Mouse (Mus musculus) myocyte (in vitro differentiated cells): ENCODE results near the gene Myo1e. TPM values are rescaled to one million over a fixed set of nuclear protein-coding genes. Genes with fewer than 3 reads are reported as not detected.

Experiments used
- H3K27me3 ChIP-seq: one replicate; pipeline ENCODE4 v1.6.1; 2011; ENCODE audit not compliant: control insufficient read depth, insufficient read depth, insufficient read length
- H3K36me3 ChIP-seq: one replicate; pipeline ENCODE4 v1.6.1; 2011; ENCODE audit not compliant: control insufficient read depth, insufficient read depth
- H3K4me2 ChIP-seq: one replicate; pipeline ENCODE4 v1.6.1; 2011; ENCODE audit warnings: low read depth, control low read depth
- H3K4me3 ChIP-seq: one replicate; pipeline ENCODE4 v1.5.1; 2011; ENCODE audit warnings: mild to moderate bottlenecking, control low read depth, moderate library complexity
- H3K79me2 ChIP-seq: one replicate; pipeline ENCODE4 v1.6.1; 2011; ENCODE audit not compliant: control insufficient read depth, insufficient read depth
- H3ac ChIP-seq: one replicate; pipeline ENCODE4 v1.6.1; 2011; ENCODE audit not compliant: control insufficient read depth, insufficient read length
- CEBPB ChIP-seq: IDR thresholded peaks from 2 replicates; pipeline ENCODE4 v1.6.1; 2011; ENCODE audit warnings: mild to moderate bottlenecking, moderate library complexity; ENCODE audit not compliant: poor library complexity, insufficient read depth, severe bottlenecking
- E2F4 ChIP-seq: IDR thresholded peaks from one replicate; pipeline ENCODE4 v1.6.1; 2011; ENCODE audit warnings: mild to moderate bottlenecking, control low read depth, moderate library complexity; ENCODE audit not compliant: insufficient read depth
- MAX ChIP-seq: IDR thresholded peaks from one replicate; pipeline ENCODE4 v1.6.1; 2011; ENCODE audit warnings: low read depth, mild to moderate bottlenecking, control low read depth
- MYOD1 ChIP-seq, 3 experiments: IDR thresholded peaks; one replicate each; pipeline ENCODE4 v1.6.1; 2011; ENCODE audit warnings: control low read depth in 2 of 3, low read depth in 2 of 3, mild to moderate bottlenecking in 2 of 3, moderate library complexity in 1 of 3; ENCODE audit not compliant: insufficient read length in 2 of 3, control insufficient read depth in 1 of 3
- MYOG ChIP-seq, 3 experiments: IDR thresholded peaks; one replicate each; pipeline ENCODE4 v1.6.1; 2011; ENCODE audit warnings: control low read depth in 2 of 3, low read depth in 2 of 3, mild to moderate bottlenecking in 2 of 3; ENCODE audit not compliant: insufficient read length in 2 of 3, control insufficient read depth in 1 of 3, insufficient read depth in 1 of 3
- POLR2A ChIP-seq: IDR thresholded peaks from one replicate; pipeline ENCODE4 v1.6.1; 2011; ENCODE audit warnings: low read depth, mild to moderate bottlenecking, control low read depth, moderate library complexity; ENCODE audit not compliant: insufficient read length
- POLR2AphosphoS2 ChIP-seq: IDR thresholded peaks from one replicate; pipeline ENCODE4 v1.6.1; 2011; ENCODE audit warnings: low read depth, control low read depth; ENCODE audit not compliant: insufficient read length
- REST ChIP-seq: IDR thresholded peaks from one replicate; pipeline ENCODE4 v1.6.1; 2011; ENCODE audit warnings: mild to moderate bottlenecking, control low read depth, moderate library complexity; ENCODE audit not compliant: insufficient read depth, insufficient read length
- SRF ChIP-seq: IDR thresholded peaks from one replicate; pipeline ENCODE4 v1.6.1; 2011; ENCODE audit warnings: low read depth; ENCODE audit not compliant: control insufficient read depth, insufficient read length
- TCF12 ChIP-seq: IDR thresholded peaks from one replicate; pipeline ENCODE4 v1.6.1; 2011; ENCODE audit warnings: mild to moderate bottlenecking, control low read depth; ENCODE audit not compliant: poor library complexity, insufficient read depth, severe bottlenecking
- TCF3 ChIP-seq: IDR thresholded peaks from one replicate; pipeline ENCODE4 v1.6.1; 2011; ENCODE audit warnings: low read depth, control low read depth; ENCODE audit not compliant: insufficient read length
- USF1 ChIP-seq: IDR thresholded peaks from one replicate; pipeline ENCODE4 v1.6.1; 2011; ENCODE audit warnings: low read depth, mild to moderate bottlenecking, control low read depth, moderate library complexity
- polyA plus RNA-seq: library from polyadenylated mRNA; unstranded; fragments of >200 nt; fragmentation: generic; extraction: Trizol; gene quantifications from one replicate; pipeline ENCODE4 v1.2.1, GENCODE M21; 2012; ENCODE audit warnings: missing spikeins

Gene Myo1e
- polyA plus RNA-seq, 1 experiment = 26.5 TPM

DNA sequence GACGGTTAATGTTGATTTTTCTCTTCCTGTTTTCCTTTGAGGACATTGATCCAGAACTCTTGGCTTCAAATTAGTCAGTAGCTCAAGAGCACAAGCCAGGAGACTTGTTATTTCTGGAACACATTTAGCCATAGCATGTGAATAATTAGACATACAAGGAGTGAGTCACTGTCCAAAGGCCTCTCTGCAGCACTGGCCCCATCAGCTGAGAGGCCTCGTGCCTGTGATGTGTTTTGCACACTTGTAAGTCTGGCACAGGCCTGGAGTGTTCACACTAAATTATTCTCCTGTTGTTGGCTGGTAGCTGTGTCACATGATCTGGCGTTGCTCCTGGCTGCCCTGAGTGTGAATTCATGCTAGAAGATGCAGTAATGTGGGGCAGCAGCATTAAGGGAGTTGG, 111.5 kb downstream of the Myo1e start:
- Histone ChIP-seq H3K79me2 (no peaks in the 10 kb centered on the region), H3ac (no peak overlapping the region), H3K4me3 (no peak overlapping the region), H3K36me3 (peaks cover 25% of the 10 kb centered on the region), H3K4me2 (no peak overlapping the region), H3K27me3 (no peaks in the 10 kb centered on the region)
- TF ChIP-seq POLR2AphosphoS2 = no peak
- no peak for TF ChIP-seq CEBPB
- TF ChIP-seq USF1 = peak; percentile 10

DNA sequence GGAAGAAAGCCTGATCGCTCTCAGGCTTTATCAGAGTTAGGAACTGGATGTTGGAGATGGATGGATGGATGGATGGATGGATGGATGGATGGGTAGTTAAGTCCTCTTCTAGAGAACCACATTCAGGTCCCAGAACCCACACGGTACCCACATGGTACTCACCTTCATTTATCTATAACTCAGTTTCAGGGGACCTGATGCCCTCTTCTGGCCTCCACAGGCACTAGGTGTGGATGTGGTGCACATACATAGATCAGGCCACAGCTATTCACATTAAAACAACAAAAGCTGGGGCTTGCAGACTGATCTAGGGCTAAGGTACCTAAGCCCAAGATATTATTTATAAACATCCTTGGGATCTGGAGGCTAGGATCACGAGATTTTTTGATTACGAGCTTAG, 117.2 kb downstream of the Myo1e start:
- no peak for TF ChIP-seq TCF3
- TF ChIP-seq CEBPB = no peak
- TF ChIP-seq SRF = no peak
- no peak for TF ChIP-seq MAX
- no peak for TF ChIP-seq MYOD1 (IDR thresholded peaks at IDR 0.05; ENCODE audit: control insufficient read depth in 1 of 3, insufficient read length in 2 of 3, low read depth in 2 of 3)
- no peak for TF ChIP-seq TCF12
- TF ChIP-seq MYOG (IDR thresholded peaks at IDR 0.05; ENCODE audit: control insufficient read depth in 1 of 3, insufficient read depth in 1 of 3, insufficient read length in 2 of 3, low read depth in 2 of 3) = no peak
- TF ChIP-seq POLR2A = no peak
- TF ChIP-seq E2F4 = no peak
- TF ChIP-seq POLR2AphosphoS2 = no peak
- TF ChIP-seq REST = no peak
- no peak for TF ChIP-seq USF1
- Histone ChIP-seq H3K4me2 (no peak overlapping the region), H3K79me2 (no peaks in the 10 kb centered on the region), H3K27me3 (no peaks in the 10 kb centered on the region), H3K4me3 (no peak overlapping the region), H3K36me3 (peaks cover 43% of the 10 kb centered on the region), H3ac (no peak overlapping the region)

DNA sequence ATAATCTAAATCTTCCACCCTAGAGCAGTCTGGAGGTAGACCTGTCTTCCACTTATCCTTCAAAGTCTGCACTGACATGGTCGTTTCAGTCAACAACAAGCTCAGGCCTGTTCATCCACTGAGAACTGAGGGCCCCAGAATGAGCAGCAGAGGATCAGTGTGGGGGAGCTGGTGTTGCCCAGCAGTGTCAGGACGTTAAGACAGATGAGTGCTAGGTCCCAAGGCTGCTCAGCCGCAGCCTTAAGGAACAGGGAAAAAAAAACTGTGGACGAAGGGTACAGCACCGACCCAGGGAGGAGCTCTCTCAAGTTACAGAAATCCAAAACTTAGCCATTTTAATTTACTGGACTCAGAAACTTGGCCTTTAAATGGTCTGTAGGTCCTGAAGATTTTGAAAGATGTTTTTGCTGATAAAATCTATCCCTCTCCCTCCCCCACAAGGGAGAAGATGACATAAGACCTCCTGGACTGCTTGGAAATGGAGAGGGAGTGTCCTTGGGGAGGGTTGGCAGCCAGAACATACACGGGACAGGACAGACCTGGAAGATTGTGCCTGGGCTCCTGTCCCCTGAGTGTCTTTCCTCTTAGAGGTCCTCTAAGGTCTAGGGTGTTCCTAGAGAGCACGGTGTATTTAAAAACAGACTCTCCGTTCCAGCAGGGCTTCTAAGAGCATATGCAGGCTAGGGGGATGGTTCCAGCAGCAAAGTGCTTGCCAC, 118.9 kb downstream of the Myo1e start:
- H3K4me2 ChIP-seq = no peak overlapping the region

DNA sequence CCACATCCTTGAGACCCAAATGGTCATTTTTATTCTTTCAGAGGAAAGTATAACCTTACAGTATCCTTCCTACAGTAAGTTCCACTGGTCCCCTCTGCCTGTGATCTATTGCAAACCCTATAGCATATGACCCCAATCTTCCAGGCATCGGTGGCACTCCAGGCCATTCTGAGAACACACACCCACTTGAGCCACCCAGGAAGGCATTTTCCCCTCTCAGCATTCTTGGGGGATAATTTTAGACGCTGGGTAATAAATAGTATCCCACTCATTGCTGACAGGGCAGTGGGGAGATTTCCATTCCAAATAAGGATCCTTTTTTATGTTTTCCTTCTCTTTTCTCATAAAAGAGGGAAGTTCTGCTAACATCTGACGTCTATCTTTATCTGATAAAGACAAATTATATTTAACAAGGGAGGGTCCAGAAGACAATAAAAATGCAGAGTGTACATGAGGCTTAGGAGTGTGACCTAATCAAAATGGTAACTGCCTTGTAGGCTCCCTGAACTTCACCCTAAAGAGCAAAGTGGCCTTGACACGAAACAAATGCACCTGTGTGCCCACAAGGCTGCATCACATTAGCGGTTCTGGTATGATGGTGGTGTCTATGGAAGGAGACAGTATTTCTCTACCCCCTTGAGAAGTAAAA, 121.2 kb downstream of the Myo1e start:
- Histone ChIP-seq H3K79me2 (no peaks in the 10 kb centered on the region), H3ac (no peak overlapping the region), H3K27me3 (no peaks in the 10 kb centered on the region), H3K4me3 (no peak overlapping the region), H3K36me3 (peaks cover 49% of the 10 kb centered on the region), H3K4me2 (no peak overlapping the region)
- TF ChIP-seq CEBPB (no peak), MYOD1 (IDR thresholded peaks at IDR 0.05; ENCODE audit: control insufficient read depth in 1 of 3, insufficient read length in 2 of 3, low read depth in 2 of 3) (peak in 1 of 3 experiments; percentile 14), USF1 (no peak)

More for the DNA sequence above, 118.9 kb downstream of the Myo1e start:
- H3ac ChIP-seq = no peak overlapping the region
- no peaks in the 10 kb centered on the region for H3K79me2 ChIP-seq
- no peak for TF ChIP-seq POLR2AphosphoS2
- no peak for TF ChIP-seq MAX
- no peak for TF ChIP-seq E2F4
- TF ChIP-seq CEBPB = no peak
- no peak for TF ChIP-seq REST
- TF ChIP-seq MYOG (IDR thresholded peaks at IDR 0.05; ENCODE audit: control insufficient read depth in 1 of 3, insufficient read depth in 1 of 3, insufficient read length in 2 of 3, low read depth in 2 of 3) = no peak
- TF ChIP-seq MYOD1 (IDR thresholded peaks at IDR 0.05; ENCODE audit: control insufficient read depth in 1 of 3, insufficient read length in 2 of 3, low read depth in 2 of 3) = no peak
- TF ChIP-seq TCF12 = no peak
- H3K27me3 ChIP-seq = no peaks in the 10 kb centered on the region
- no peak overlapping the region for H3K4me3 ChIP-seq
- peaks cover 48% of the 10 kb centered on the region for H3K36me3 ChIP-seq

DNA sequence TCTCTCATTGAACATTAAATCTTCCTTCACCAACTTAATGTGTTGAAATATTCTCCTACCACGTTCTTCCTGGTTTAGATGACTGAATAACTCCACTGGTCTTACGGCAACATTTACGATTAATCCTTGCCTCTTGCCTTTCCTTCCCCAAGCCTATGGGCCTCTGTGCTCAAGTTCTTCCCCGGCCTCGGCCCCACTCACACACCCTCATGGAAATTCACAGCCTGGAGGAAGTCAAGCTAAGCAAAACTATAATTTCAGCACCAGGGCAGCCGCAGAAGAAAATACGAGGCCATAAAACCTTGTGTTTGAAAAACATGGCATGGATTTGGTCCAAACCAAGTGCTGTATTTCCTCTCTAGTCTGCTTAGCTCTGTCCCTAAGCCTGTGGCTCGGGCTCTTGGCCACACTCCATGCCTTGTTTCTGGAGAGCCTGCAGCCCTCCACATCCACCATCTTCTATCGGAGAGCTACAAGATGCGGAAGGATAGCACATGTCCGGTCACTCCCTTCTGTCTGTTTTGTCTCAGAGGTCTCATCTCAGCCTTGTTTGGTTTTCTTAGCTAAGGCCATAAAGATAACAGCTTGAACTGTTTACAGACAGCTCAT, 124.7 kb downstream of the Myo1e start:
- Histone ChIP-seq H3K4me3 (no peak overlapping the region), H3K27me3 (no peaks in the 10 kb centered on the region), H3K79me2 (no peaks in the 10 kb centered on the region), H3ac (no peak overlapping the region), H3K36me3 (peaks cover 49% of the 10 kb centered on the region), H3K4me2 (no peak overlapping the region)
- TF ChIP-seq POLR2A = no peak
- no peak for TF ChIP-seq TCF12
- no peak for TF ChIP-seq SRF
- TF ChIP-seq REST = no peak
- no peak for TF ChIP-seq USF1
- no peak for TF ChIP-seq TCF3
- no peak for TF ChIP-seq CEBPB
- no peak for TF ChIP-seq POLR2AphosphoS2
- no peak for TF ChIP-seq MYOG (IDR thresholded peaks at IDR 0.05; ENCODE audit: control insufficient read depth in 1 of 3, insufficient read depth in 1 of 3, insufficient read length in 2 of 3, low read depth in 2 of 3)
- no peak for TF ChIP-seq MYOD1 (IDR thresholded peaks at IDR 0.05; ENCODE audit: control insufficient read depth in 1 of 3, insufficient read length in 2 of 3, low read depth in 2 of 3)
- no peak for TF ChIP-seq MAX
- TF ChIP-seq E2F4 = no peak
